Mouse (Mus musculus) adipocyte (in vitro differentiated cells): ENCODE measurements around the gene Rpl22.

Source experiments
- DNase-seq: peaks from one replicate; pipeline ENCODE4 v3.0.0-alpha.2; 2016; ENCODE audit warnings: low spot score

Gene Rpl22

GRCm38 (mm10) chr4:152338419-152339292 lies 13.1 kb downstream of the Rpl22 start, which contains the start of gene Chd5:
Gene Chd5, plus strand, starts transcription at chr4:152338651.
- no peak for DNase-seq

GRCm38 (mm10) chr4:152339293-152339790 lies 13.8 kb downstream of the Rpl22 start:
- DNase-seq, result no peak

GRCm38 (mm10) chr4:152340584-152341284 lies 15.2 kb downstream of the Rpl22 start:
- DNase-seq, result no peak

- peak; percentile 33 for DNase-seq
Measured at GRCm38 (mm10) chr4:152343296-152343695, 17.8 kb downstream of the Rpl22 start.

GRCm38 (mm10) chr4:152344651-152345050 lies 19.1 kb downstream of the Rpl22 start:
- no peak for DNase-seq

- DNase-seq, result peak; percentile 76
Measured at GRCm38 (mm10) chr4:152345120-152345889, 19.8 kb downstream of the Rpl22 start.

GRCm38 (mm10) chr4:152349837-152350381 lies 24.4 kb downstream of the Rpl22 start:
- DNase-seq, result no peak

- DNase-seq, result no peak
Measured at GRCm38 (mm10) chr4:152350722-152351421, 25.3 kb downstream of the Rpl22 start.

- peak; percentile 34 for DNase-seq
Measured at GRCm38 (mm10) chr4:152351422-152352305, 26.1 kb downstream of the Rpl22 start.

GRCm38 (mm10) chr4:152353886-152354637 lies 28.5 kb downstream of the Rpl22 start:
- no peak for DNase-seq

GRCm38 (mm10) chr4:152355672-152356071 lies 30.1 kb downstream of the Rpl22 start:
- DNase-seq, result no peak

- no peak for DNase-seq
Measured at GRCm38 (mm10) chr4:152359700-152360099, 34.2 kb downstream of the Rpl22 start.

GRCm38 (mm10) chr4:152360855-152361254 lies 35.3 kb downstream of the Rpl22 start:
- no peak for DNase-seq

GRCm38 (mm10) chr4:152362180-152362579 lies 36.6 kb downstream of the Rpl22 start:
- DNase-seq, result no peak

- no peak for DNase-seq
Measured at GRCm38 (mm10) chr4:152365228-152365627, 39.7 kb downstream of the Rpl22 start.

GRCm38 (mm10) chr4:152382528-152383252 lies 57.1 kb downstream of the Rpl22 start:
- no peak for DNase-seq
